Mouse (Mus musculus): Measurements from ENCODE around the gene Ank3.

The Ank3 gene

DNA sequence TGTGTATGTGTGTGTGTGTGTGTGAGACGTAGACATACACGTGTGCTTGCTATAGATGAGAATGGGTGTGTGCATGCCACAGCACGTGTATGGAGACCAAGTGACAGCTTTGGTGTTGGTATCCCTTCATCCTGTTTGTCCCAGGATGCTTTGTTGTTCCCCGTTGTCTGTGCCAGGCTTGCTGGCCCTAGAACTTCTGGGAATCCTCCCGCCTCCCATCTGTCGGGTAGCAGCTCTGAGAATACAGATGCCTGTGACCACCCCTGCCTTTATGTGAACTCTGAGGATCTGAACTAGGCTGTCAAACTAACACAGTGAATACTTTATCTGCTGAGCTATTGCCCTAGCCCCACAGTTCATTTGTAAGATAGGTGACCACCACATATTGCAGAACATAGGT is 330.3 kb downstream of the Ank3 start:
- DNase-seq = no peak

DNA sequence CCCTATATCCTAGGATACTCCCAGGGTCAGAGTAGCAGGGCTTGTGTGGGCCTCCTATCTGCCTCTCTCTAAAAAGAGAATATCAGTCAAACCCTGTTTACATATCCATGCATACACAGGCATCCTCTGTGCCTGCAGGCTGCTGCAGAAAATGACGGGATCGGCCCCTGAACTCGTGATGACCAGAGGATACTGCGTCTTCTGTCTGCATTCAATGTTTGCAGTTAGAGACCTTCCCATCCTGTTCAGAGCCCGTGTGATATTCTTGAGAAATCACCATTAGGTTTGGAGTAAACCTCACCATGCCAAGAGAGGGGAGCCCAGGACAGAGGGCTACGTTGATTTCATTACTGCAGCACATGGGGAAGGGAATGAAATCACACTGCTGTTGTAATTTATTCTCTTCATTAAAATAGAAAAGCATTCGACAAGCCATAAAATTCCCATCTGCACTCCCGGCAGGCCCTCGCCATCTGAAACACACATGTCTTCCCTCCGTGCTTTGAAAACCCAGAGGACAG is 331.8 kb downstream of the Ank3 start:
- no peak for DNase-seq

DNA sequence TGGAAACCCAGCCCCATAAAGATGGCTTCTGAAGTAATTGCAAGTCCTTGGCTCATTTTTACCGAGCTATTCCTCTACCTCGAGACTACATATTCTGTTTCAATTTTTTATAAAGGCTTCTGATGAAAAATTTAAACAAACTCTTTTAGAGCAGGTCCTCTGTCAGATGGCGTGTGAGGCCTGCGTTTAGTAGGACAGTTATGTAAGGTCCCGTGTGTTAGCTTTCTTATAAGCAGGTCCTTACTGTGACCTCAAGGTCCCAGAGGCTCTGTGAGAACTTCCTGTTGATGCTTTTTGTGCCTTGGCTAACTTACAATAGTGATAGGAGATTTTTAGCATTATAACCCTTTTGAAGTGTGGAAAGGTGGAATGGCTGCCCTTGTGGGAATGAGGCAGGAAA is 332.8 kb downstream of the Ank3 start:
- DNase-seq = no peak

DNA sequence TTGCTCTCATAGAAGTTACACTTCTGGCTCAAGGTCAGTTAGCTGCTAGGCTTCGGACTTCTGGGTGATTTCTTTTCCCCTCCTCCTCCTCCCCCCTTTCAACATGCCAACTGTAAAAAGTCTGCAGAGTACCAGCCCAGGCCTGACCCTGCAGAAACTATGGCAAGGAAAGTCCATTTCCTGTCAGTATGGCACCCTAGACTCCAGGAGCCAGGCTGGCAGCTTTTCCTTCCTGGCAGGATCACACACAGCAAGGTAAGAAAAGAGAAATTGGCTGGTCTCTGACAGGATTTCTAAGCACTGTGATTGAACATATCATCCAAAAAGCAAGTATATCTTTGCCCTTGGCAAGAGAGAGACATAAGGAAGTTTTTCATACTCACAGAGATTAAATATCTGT is 333.3 kb downstream of the Ank3 start:
- no peak for DNase-seq

DNA sequence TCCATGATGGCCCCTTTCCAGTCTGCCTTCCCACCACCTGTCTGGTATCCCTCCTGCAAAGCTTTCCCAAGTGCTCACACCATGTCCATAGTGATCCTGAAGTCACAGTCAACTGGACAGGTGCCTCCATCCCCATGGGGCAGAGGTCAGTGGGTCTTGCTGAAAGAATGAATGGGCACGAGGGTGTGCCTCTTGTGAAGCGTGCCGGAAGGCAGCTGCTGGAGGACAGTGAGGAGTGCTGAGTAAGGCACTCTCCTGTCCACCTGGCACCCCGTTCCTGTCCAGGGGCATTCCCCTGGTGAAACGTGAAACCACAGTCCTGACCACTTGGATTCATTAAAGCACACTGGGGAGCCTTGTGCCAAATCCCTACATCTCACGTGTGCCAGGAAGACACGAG is 337.7 kb downstream of the Ank3 start:
- DNase-seq = no peak

DNA sequence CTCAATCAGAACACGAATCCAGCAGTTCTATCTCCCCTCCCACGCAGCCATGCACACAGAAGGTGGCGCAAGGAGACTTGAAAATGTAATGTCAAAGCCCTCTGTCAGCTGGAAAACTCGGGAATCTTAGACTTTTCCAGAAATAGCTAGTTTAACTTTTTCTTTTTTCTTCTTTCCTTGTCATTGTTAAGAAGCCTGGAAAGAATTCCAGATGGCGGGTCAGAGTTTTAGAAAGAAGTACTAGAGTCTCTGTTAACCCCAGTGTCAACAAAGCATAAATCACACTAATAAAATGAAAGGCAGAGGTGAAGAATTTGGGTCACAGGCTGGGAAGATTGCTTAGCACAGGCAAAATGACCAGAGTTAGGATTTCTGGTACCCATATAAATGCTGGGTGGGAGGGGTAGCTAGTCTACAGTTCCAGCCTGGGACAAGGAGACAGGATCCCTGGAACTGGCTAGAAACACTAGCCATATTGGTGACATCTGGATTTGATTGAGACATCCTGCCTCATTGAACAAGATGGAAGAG is 340.2 kb downstream of the Ank3 start:
- DNase-seq = no peak

DNA sequence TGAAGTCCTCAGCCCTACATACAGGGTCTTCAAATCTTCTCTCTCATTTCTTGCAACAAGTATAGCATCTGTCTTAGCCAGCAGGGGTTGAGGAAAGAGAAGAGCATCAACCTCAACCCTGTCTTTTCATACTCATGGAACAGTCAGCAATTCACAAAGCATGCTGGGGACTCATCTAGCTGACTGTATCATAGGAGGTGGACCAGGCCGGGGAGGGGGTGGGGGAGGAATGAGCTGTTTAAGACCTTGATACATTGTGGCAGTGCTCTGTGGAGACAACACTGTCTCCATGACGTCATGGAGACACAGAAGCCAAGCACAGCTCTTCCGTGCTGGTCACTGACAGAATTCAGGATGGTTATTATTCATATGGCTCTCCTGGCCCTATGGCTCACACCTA is 344.0 kb downstream of the Ank3 start:
- no peak for DNase-seq

DNA sequence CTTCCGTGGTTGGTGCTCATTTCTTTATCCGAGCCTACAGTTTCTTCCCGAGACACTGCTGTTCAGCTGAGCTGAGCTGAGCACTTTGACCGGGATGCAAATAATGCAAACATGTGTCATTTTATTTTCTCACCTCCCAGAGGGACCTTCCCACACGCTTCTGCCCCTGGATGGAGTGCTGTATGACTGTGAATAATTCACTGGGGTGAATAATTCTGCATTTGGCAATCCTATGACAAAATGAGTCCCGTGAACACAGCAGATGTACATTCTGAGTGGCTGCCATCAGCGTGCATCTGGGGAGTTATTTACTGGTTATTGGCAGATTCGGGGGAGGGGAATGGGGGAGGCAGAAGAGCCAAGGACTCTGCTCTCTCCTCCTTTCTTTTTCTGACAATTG is 345.6 kb downstream of the Ank3 start:
- no peak for DNase-seq

DNA sequence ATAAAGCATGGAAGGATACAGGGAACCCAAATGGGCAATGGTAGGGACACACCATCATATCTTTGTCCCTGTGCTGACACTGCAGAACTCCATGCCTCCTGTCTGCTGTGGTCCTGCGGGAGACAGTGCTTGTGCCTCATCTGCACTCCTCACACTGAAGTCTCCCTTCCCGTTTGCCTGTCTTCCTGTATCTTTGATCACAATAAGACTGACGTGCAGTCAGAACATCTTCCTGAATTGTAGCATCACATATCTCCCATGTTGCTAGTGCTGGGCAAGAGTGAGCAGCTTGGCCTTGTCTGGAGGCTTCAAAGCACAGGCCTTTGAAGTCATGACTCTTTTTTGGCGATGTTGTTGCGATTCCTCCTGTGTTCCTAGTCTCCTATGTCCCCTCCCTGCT is 346.3 kb downstream of the Ank3 start:
- DNase-seq = no peak

DNA sequence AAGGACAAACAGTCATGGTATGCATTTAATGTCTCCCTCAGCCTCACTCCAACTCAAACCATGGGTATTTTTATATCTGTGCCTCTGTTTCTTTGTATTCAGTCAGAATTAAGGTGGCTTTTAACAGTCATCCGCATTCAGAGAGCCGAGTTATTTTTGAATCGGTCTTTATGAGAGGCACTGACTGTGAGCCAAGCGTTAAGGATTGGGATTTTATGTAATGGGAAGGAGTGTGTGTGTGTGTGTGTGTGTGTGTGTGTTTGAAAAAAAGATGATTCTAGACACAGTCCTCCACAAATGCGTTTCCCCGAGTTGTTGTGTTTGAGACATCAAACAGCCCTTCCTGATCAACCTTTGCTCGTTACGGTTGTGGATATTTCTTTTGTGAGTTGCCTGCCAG is 347.7 kb downstream of the Ank3 start:
- no peak for DNase-seq

DNA sequence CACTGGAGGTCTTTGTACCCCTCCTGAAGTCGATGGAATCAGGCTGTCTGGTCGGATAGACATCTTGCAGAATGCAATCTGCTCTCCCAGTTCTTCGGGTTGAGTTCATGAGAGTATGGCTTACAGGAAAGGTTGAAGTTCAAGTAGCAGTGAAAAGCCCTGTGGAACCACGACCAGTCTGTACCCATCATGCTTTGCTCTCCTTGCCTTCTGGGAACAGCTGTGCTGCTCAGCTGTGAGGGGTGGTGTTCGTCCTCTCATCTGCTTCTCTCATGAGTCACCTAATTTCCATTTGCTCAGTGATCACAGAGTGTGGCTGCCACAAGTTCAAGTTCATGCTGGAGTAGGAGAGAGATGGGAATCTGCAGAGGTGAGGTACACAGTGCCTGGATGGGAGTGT is 348.2 kb downstream of the Ank3 start:
- no peak for DNase-seq

DNA sequence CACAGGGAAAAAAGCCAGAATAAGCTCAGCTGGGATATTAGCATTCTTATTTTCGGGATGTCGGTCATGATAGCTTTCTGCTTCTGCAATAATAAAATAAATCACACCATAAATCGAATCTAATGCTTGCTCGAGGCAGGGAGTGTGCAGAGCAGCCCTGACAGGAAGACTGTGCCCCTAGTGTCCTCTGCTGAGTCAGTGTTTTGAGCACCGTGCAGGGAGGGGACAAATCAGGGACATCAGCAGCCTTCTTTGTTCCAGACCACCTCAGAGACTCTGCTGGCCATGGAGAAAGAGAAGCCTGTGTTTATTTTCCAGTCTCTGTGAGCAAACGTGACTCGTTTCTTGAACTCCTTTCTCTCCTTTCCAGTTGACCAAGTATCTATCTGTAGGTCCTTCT is 352.8 kb downstream of the Ank3 start:
- DNase-seq = no peak

DNA sequence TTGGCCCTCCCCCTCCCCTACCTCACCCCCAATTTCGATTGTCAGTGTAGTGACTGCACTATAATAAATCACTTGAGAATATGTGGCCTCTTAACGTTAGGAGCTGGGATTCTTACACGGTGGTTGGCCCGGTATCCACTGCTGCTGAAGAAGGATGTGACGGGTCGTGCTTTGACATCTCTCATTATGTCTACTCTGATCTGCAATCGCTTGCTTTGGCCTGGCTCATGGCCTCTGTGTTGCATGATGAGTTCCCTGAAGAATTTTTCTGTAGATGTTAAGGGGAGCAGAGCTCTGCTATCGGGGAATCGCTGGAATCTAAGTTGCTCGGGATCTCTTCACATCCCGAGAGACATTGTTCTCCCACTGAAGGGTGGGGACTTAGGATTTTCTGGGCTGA is 354.9 kb downstream of the Ank3 start:
- no peak for DNase-seq

DNA sequence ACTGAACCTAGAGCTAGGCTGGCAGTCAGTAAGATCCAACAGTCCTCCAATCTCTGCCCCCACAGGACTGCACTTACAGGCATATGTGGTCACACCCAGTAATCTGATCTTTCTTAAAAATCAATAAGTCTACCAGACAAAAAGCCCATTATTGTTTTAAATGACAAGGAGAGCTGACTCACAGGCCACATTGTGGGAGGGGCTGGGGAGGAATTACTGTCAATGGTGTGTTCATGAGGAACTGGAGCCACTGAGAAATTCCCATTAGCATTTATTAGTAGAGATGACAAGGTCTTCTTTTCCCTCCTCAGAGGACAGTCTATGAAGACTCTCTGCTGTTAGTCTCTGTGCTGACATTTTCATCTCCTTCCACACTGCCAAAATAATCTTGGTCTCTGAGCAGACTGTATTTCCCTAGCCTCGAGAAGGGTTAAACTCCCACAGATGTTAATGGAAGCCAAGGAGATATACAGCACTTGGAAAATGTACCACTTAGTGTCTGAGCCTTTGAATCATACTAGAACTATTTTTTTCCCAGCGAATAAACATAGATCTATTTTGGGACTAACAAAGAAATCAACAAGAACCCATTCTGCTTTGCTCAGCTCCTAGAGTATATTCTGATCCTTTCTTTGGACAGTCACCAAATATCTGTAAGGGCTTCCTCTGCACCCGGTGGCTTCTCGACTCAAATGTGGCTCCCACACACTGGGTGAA is 358.5 kb downstream of the Ank3 start:
- no peak for DNase-seq

DNA sequence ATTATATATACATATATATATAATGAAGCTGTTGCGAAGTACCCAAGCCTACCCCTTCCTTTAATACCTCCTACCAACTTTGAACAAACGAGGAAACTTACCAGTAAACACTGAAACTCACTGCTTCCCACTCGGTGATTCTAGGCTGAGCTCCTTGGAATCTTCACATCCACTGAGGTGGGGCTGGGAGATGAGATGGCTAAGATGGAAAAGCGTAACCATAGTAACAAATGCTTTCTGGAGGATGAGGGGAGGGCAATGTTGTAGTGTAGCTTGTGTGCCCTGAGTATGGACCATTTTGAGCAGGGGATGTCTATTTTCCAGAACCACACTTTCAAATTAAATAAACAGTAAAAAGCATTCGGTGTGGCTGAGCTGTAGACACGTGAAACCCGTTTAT is 364.4 kb downstream of the Ank3 start:
- no peak for DNase-seq

DNA sequence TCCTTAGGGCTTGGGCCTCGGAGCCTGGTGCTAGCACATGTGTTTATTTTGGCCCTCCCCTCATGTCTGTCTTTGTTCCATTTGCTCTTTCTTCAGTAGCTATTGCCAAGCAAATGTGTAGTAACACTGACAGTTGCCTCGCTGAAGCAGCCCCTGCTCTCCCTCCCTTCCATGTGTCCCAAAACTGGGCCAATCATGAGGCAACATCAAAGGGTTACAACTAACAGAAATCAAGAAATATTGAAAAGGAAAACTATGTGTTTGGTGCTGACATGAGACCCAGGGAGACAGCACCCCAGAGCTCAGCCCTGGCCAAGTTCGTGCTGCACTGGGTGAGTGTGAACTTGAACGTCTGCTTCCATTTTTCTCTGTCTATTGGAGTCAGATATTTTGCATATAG is 365.8 kb downstream of the Ank3 start:
- DNase-seq = no peak

DNA sequence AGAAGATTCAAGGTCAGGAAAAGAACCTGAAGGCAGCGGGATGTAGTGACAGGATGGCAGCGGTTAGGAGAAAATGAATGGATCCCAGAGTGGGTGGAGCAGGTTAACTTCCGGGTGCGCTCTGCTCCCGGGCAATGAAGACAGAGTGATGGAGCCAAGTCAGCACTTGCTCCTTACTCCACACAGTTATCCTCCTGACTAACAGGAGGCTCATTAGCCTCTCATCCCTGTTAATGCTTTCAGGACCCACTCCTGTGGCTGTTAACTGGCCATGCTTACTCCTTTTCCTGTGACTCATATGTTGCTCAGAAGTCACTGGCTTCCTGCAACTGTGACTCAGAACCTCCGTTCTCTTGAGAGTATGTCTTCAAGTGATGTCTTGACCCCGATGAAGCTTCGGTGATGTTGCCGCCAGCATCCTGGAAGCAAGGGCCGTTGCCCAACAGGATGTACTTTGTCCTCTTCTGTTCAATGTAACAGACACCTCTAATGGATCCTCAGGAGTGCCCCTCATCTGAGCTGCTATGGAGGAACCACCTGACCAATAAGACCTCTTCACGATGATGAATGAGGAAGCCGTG is 378.6 kb downstream of the Ank3 start:
- DNase-seq = no peak

DNA sequence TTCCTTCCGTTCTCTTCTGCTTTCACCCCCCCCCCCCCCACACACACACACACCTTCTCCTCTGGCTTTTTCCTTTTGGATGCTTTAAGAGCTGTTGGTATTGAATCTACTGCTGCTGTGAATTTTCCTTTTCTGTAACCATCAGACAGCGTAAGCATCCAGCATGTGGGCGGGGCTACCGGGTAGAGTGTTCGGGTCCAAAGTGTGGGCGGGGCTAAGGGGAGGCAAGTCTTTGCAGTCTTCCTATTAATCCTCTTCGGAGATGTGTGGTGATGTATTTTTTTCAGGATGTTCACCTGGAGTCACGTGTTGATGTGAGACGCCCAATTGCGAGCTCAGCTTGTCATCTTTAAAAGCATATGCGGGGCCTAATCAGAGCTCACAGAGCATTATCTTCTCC is 379.2 kb downstream of the Ank3 start:
- no peak for DNase-seq

DNA sequence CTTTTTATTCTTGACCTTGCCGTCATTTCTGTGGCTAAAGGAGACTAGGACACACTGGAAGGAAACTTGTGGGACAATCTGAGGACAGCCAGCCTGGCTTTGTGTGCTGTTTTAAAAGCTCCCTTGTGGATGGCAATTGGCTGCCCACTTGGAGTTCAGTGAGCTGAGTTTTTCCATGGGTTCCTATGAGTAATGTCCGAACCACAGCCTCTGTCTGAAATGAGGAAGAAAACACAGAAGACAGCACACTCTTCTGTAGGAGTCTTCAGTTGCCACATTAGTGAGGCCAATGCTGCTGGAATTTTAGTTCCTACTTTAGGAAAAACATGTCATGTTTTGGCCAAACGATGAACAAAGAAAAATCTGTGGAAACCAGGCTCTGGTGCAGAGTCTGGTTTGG is 380.7 kb downstream of the Ank3 start:
- DNase-seq = no peak

DNA sequence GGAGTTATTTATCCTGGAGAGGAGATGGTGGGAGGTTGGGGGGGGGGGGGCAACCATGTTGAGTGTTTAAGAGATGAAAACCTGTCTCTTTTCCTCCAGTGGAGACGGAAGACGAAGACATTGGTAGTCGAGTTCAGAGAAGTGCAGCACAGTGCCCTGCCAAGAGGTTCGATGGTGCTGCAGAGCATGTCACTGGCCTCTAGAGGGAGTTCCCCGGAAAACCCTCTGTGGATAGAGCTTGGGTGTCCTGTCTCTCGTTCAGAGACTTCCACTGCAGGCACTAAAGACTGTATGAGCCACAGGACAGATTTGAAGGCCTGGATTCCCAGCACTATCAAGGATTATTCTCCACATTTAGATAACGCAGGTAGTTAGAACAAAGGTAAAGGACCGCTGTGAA is 382.9 kb downstream of the Ank3 start:
- DNase-seq = peak; percentile 60

DNA sequence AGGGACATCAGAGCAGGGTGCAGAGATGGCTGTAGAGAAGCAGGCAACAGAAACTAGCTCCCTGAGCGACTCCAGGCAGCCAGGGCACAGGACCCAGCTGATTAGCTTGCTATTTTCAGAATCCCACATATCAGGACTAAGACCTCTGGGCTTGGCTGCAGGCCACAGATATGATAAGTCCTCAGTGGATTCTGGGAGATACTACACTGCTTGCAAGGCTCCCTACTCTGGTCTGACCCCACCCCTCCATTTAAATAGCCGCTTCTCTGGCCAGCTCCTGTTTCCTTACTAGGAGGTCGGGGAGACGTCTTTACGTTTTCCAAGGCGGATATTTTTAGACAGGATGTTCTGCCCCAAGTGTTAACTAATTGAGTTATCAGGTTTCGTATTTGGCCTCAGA is 386.7 kb downstream of the Ank3 start:
- DNase-seq = no peak

DNA sequence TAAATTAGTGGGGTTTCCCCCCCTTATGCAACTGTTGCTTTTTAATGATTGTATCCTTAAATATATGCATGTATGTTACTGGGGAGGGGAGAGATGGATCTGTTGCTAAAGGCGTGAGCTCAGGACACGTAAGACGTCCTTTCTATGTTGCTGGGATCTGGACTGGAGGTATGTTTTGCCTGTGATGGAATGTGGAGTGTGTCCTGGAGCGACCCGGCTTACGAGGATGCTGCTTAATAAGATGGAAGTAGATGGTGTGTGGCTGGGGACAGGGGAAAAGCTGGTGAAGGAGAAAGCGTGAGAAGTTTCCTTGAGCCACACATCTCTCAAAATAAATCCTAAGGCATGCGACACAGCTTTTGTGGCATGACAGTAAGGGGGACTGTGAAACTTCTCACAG is 387.1 kb downstream of the Ank3 start:
- DNase-seq = no peak

DNA sequence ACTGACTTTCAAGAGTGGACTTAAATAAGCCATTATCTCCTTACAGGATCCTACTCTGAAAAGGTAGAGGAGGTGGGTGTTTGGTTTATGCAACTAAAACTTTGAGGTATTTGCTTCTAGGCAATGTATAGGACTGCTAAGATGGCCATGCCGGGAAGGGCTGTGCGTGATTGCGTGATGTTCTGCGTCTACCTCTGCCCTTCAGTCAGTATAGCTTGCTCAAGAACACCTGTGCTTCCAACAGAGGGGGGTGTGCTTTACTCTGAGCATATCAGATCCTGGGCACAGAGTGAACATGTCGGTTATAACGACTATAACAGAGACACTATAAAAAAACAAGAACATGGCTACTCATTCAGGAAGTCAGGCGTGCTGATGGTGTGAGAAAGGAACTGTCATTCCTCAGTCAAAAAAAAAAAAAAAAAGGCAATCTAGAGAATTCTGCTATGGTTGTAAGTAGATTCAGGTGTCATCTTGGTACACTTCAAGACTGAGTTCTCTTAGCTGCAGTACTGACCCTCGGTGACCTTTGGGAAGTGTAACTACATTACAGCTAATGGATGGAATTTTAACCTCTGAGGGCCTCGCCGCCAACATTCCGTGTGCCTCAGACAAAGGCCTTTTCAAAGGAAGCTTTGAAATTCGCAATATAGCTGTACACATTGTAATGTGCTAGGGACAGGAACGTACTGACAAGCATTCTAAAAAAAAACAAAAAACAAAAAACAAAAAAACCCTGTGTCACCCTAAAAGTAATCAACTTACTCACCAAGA is 387.8 kb downstream of the Ank3 start:
- DNase-seq = no peak

DNA sequence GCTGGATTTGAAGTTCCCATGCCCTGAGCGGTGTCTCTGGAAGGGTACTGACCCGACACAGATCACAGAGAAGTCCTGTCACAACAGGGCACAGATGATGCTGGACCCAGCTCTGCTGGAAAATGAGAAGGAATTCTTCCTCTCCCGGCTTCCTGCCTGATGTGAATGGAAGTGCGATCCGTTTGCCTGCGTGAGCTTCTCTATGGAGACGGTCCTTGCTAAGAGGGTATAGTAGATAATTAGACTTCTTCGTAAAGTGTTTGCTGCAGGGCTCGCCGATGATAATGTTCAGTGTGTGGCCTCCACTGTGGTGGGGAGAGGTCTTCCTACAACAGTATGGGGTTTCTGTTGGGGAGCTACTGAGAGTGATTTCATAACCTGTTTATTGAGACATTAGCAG is 388.8 kb downstream of the Ank3 start:
- no peak for DNase-seq

All from lung, postnatal 36 days (tissue).